Mouse (Mus musculus) small intestine, adult 10 weeks (tissue): Measurements from ENCODE around the gene Gm10318. TPM values are rescaled to one million over a fixed set of nuclear protein-coding genes. Genes with fewer than 3 reads are reported as not detected.

Experiments used
- polyA plus RNA-seq: library from polyadenylated mRNA; stranded (reverse); fragments of 350-450 nt; fragmentation: Illumina TruSeq; extraction: RNeasy Lipid Tissue Mini Kit (QIAGEN cat#74804); gene quantifications from one replicate; pipeline ENCODE4 v1.2.3, GENCODE M21; 2014; ENCODE audit warnings: low replicate concordance

The Gm10318 gene
- polyA plus RNA-seq: not detected

DNA sequence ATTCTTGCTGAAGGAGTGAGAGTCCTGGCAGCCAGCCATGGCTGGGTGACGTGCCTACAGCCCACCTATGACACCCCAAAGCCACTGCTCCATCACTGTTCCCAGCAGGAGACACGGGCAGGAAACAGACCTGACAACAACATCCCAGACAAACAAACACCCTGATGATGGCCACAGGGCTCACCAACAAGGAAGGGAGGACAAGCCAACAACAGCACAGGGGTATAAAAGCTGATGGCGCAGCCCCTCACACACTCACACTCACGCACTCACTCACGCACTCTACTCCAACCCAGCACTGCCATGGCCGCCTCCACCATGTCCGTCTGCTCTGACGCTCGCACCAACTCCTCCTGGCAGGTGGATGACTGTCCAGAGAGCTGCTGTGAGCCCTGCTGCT, at the start of gene Gm10318:
Gene Gm10318 (plus strand): TSS at position 301 of the 400 bp plus-strand sequence.

DNA sequence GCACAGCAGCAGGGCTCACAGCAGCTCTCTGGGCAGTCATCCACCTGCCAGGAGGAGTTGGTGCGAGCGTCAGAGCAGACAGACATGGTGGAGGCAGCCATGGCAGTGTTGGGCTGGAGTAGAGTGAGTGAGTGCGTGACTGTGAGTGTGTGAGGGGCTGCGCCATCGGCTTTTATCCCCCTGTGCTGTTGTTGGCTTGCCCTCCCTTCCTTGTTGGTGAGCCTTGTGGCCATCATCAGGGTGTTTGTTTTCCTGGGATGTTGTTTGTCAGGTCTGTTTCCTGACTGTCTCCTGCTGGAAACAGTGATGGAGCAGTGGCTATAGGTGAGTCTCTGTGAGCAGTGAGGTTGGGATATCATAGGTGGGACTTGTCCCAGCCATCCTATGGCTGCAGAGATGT, 40.9 kb upstream of the Gm10318 start, which contains the start of gene Gm9507:
Gene Gm9507 (minus strand): TSS at position 101 of the 400 bp plus-strand sequence.

DNA sequence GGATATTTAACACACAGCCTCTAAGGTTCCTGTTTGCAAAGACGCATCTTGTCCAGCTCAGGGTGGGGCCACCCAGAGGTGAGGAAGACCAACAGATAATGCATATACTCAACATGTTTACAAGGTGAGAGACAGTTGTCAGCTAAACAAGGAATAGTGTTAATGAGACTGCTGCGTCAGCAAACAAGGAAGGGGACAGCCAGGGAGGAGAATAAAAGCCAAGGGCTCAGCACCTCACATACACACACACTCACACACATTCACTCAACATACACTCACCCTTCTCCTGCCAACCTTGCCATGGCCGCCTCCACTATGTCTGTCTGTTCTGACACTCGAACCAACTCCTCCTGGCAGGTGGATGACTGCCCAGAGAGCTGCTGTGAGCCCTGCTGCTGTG, 38.3 kb upstream of the Gm10318 start, which contains the start of gene Gm2696:
Gene Gm2696 (plus strand): TSS at position 301 of the 400 bp plus-strand sequence.

DNA sequence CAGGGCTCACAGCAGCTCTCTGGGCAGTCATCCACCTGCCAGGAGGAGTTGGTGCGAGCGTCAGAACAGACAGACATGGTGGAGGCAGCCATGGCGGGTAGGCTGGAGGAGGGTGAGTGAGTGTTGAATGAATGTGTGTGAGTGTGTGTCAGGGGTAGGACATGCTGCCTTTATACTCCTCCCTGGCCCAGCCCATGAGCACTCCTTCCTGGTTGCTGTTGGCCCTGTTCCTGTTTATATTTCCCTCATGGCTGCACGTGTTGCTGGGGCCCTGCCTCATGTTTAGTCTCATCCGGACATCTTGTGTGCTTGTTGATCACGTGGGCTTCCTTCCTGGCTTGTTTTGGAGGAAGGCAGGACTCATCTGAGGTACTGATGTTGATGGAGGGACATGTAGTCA, 25.7 kb upstream of the Gm10318 start, which contains the start of gene Krtap10-4:
Gene Krtap10-4 (minus strand): TSS at position 145 of the 400 bp plus-strand sequence.

DNA sequence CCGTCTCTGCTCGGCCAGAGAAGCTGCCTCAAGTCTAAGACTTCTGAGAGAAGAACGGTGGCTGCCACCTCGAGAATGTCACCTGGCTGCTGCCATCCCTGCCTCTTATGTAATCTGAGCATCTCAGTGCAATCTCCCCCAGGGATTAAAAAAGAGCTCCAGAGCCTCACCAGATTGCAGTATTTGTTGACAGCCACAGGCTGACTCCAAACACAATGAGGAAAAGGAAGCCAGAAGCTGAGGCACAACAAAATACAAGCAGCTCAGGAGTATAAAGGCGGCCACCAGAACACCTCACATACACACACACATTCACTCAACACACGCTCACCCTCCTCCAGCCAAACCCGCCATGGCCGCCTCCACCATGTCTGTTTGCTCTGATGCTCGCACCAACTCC, 17.0 kb upstream of the Gm10318 start, which contains the start of gene Krtap10-10:
Gene Krtap10-10 (plus strand): TSS at position 301 of the 400 bp plus-strand sequence.

DNA sequence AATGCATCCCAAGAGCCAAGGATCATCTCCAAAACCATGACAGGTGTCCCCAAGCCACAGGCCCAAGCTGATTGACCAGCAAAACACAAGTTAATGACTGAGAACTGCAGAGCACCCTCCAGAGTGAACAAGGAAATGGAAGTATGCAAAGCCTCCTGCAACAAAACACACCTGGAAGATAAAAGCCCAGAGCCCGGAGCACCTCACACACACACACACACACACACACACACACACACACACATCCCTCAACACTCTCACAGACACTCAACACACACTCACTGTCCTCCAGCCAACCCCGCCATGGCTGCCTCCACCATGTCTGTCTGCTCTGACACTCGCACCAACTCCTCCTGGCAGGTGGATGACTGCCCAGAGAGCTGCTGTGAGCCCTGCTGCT, 6.2 kb upstream of the Gm10318 start, which contains the start of gene Gm36176:
Gene Gm36176 (plus strand): TSS at position 301 of the 400 bp plus-strand sequence.

DNA sequence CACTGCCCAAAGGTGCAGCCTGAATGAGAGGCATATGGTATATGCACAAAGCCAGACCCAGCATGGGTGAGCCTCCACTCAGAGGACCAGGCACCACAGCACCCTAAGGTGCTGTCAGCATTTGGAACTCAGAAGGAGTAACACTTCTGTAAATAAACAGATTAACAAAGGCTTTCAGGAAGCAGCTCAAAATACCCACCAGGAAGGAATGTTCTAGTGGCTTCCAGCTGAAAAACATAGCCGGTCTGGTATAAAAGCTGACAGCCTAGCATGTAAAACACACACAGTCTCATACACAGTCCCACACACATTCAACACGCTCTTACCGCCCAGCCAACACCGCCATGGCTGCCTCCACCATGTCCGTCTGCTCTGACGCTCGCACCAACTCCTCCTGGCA, 9.0 kb downstream of the Gm10318 start, which contains the start of gene Gm3285:
Gene Gm3285 (plus strand): TSS at position 301 of the 400 bp plus-strand sequence.

DNA sequence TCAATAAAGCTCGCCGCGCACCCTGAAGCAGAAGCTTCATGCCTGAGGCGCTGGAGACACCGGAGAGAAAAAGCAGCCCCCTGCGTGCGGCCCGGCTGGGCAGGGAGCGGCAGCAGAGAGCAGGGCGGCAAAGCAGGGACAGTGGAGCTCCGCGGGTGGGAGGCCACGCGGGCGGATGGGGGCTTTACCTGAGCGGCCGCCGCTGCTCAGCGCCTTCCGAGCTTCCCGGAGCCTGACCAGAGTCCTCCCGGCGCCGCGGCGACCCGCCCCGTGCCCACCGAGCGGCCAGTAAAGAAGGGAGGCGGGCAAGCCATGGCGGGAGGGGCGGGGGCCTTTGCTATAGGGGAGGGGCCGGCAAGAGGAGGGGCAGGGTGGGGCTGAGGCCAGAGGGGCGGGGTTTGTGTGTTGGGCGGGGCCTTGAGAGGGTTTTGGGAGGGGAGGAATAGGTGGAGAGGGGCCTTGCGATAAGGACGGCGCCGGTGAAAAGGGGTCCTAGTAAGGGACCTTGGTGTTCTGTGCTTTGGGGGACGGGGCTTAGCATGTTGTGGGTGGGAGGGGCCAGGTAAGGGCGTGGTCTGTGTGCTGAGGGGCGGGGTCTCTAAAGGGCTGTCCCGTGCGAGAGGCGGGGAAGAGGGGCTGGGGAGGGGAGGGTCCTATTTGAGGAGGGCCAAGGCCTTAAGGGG, 49.7 kb downstream of the Gm10318 start, which contains the start of gene Lrrc3:
Gene Lrrc3 (minus strand): TSS at position 326 of the 683 bp plus-strand sequence.

Other genes with a start within 250 kb of the Gm10318 start
- gene Sumo3, start 246.8 kb upstream of the Gm10318 start, polyA plus RNA-seq: 54.4 TPM
- gene Gm49325, start 246.7 kb upstream of the Gm10318 start, polyA plus RNA-seq: not detected
- 2.6 TPM for gene Ube2g2, start 230.6 kb upstream of the Gm10318 start, polyA plus RNA-seq
- gene Tspear, start 166.3 kb upstream of the Gm10318 start, polyA plus RNA-seq: not detected
- not detected for gene Gm19402, start 162.1 kb upstream of the Gm10318 start, polyA plus RNA-seq
- not detected for gene Gm9508, start 155.6 kb upstream of the Gm10318 start, polyA plus RNA-seq
- not detected for gene Gm10272, start 146.2 kb upstream of the Gm10318 start, polyA plus RNA-seq
- not detected for gene Gm10024, start 141.4 kb upstream of the Gm10318 start, polyA plus RNA-seq
- gene Gm10142, start 137.1 kb upstream of the Gm10318 start, polyA plus RNA-seq: not detected
- not detected for gene Krtap12-1, start 132.3 kb upstream of the Gm10318 start, polyA plus RNA-seq
- gene Gm10100, start 126.4 kb upstream of the Gm10318 start, polyA plus RNA-seq: not detected
- gene Gm18596, start 110.2 kb upstream of the Gm10318 start, polyA plus RNA-seq: not detected
- gene Gm9736, start 101.5 kb upstream of the Gm10318 start, polyA plus RNA-seq: not detected
- gene Gm3233, start 93.2 kb upstream of the Gm10318 start, polyA plus RNA-seq: not detected
- gene Gm3238, start 81.5 kb upstream of the Gm10318 start, polyA plus RNA-seq: not detected
- gene Gm7138, start 75.9 kb upstream of the Gm10318 start, polyA plus RNA-seq: not detected
- not detected for gene Gm3250, start 70.3 kb upstream of the Gm10318 start, polyA plus RNA-seq
- gene Gm7137, start 64.7 kb upstream of the Gm10318 start, polyA plus RNA-seq: not detected
- not detected for gene Gm9639, start 57.8 kb upstream of the Gm10318 start, polyA plus RNA-seq
- not detected for gene Gm19668, start 53.7 kb upstream of the Gm10318 start, polyA plus RNA-seq
- not detected for gene Gm9507, start 41.0 kb upstream of the Gm10318 start, polyA plus RNA-seq
- gene Gm2696, start 38.2 kb upstream of the Gm10318 start, polyA plus RNA-seq: not detected
- not detected for gene Krtap10-4, start 25.8 kb upstream of the Gm10318 start, polyA plus RNA-seq
- not detected for gene Krtap10-10, start 16.9 kb upstream of the Gm10318 start, polyA plus RNA-seq
- not detected for gene Gm36176, start 6.1 kb upstream of the Gm10318 start, polyA plus RNA-seq
- not detected for gene Gm3285, start 9.1 kb downstream of the Gm10318 start, polyA plus RNA-seq
- 2.0 TPM for gene Lrrc3, start 49.7 kb downstream of the Gm10318 start, polyA plus RNA-seq
- 1.3 TPM for gene Trpm2, start 117.7 kb downstream of the Gm10318 start, polyA plus RNA-seq
- 0.33 TPM for gene 1810043G02Rik, start 125.7 kb downstream of the Gm10318 start, polyA plus RNA-seq
- gene Pfkl, start 157.2 kb downstream of the Gm10318 start, polyA plus RNA-seq: 0.52 TPM
- gene Dnmt3l, start 189.1 kb downstream of the Gm10318 start, polyA plus RNA-seq: 0.41 TPM
- not detected for gene Aire, start 190.8 kb downstream of the Gm10318 start, polyA plus RNA-seq
- gene Icosl, start 216.4 kb downstream of the Gm10318 start, polyA plus RNA-seq: 4.6 TPM